Mouse (Mus musculus) heart, adult 2 months (tissue): Measurements from ENCODE around the gene Itga3. TPM values are rescaled to one million over a fixed set of nuclear protein-coding genes. Genes with fewer than 3 reads are reported as not detected.
A peak's percentile ranks its signal among the peaks of the same experiment; 100 is the strongest.

ENCODE experiments used
- DNase-seq, 2 experiments: peaks; one replicate each; pipeline ENCODE4 v3.0.0; 2021
- H3K27ac ChIP-seq: fragments of 200-600 bp; 2 replicates; pipeline ENCODE4 v1.8.1; 2022
- H3K27me3 ChIP-seq: fragments of 200-500 bp; 2 replicates; pipeline ENCODE4 v1.6.1; 2012; ENCODE audit warnings: mild to moderate bottlenecking, low read length, inconsistent platforms, mixed read lengths; ENCODE audit not compliant: control insufficient read depth, insufficient read depth
- H3K36me3 ChIP-seq: fragments of 200-500 bp; 2 replicates; pipeline ENCODE4 v1.6.1; 2012; ENCODE audit warnings: low read length, inconsistent platforms; ENCODE audit not compliant: control insufficient read depth, insufficient read depth
- H3K4me1 ChIP-seq: fragments of 200-500 bp; 2 replicates; pipeline ENCODE4 v1.6.1; 2011; ENCODE audit warnings: low read length; ENCODE audit not compliant: control insufficient read depth, insufficient read depth
- H3K4me3 ChIP-seq: fragments of 200-600 bp; 2 replicates; pipeline ENCODE4 v1.8.1; 2022
- H3K79me2 ChIP-seq: fragments of 200-500 bp; replicated peaks from 2 replicates; pipeline ENCODE4 v1.6.1; 2012; ENCODE audit warnings: mild to moderate bottlenecking, inconsistent platforms, low read length, moderate library complexity, mixed read lengths; ENCODE audit not compliant: control insufficient read depth, insufficient read depth
- H3K9ac ChIP-seq: fragments of 200-500 bp; 2 replicates; pipeline ENCODE4 v1.6.1; 2012; ENCODE audit warnings: low read depth, mild to moderate bottlenecking, control low read depth, inconsistent platforms, low read length, mixed read lengths
- CTCF ChIP-seq: fragments of 200-600 bp; IDR thresholded peaks from 2 replicates; pipeline ENCODE4 v1.8.1; 2022; ENCODE audit warnings: antibody characterized with exemption, mild to moderate bottlenecking, moderate library complexity
- EP300 ChIP-seq: fragments of 200-500 bp; IDR thresholded peaks from 2 replicates; pipeline ENCODE4 v1.6.1; 2011; ENCODE audit warnings: low read depth, low read length, control low read depth; ENCODE audit not compliant: insufficient read depth
- POLR2A ChIP-seq: fragments of 200-500 bp; IDR thresholded peaks from 2 replicates; pipeline ENCODE4 v1.6.1; 2011; ENCODE audit warnings: mild to moderate bottlenecking, low read depth, low read length, control low read depth; ENCODE audit not compliant: insufficient read depth
- WGBS: fragments of 180-500 bp; shearing (Covaris S2); methylation state at CpG from one replicate; pipeline ENCODE4 v1.1.7; 2018; 5-methylcytosine and 5-hydroxymethylcytosine counted together
- intact Hi-C: fragments of 180-260 bp; cut with DNase I; formaldehyde crosslinking; loops from one replicate; pipeline ENCODE4 v1.15.1; 2025
- polyA plus RNA-seq: library from polyadenylated mRNA; depleted of rRNA; stranded (reverse); fragments of >200 nt; gene quantifications from 2 replicates; pipeline ENCODE4 v1.2.3, GENCODE M21; 2012
- total RNA-seq, 2 experiments: library from RNA; stranded (reverse); gene quantifications; 2 replicates each; pipeline ENCODE4 v1.2.3; 2021

The Itga3 gene
- total and polyA plus RNA-seq, 3 experiments, result 10.4 to 11.4 (median 10.6) TPM

DNA sequence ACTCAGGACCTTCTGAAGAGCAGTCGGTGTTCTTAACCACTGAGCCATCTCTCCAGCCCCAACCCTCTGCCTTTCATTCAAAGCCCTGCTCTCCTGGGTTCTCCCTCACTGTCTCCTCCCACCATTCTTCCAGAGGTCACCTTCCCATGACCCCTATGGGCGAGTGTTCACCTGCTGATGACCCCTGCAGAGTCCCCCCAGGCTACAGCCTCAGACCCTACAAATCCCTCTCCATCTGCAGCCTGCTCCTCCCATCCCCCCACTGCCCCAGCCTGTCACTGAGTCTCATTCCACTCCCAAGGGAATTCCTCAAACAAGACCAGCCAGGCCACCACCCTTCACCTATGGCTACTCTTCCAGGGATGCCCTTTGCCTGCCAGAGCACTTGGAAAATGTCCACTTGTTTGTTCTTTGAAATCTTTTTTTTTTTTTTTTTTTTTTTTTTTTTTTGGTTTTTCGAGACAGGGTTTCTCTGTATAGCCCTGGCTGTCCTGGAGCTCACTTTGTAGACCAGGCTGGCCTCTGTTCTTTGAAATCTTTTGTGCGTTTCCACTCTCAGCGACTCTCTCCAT lies 8.3 kb upstream of the Itga3 start:
- Histone ChIP-seq H3K36me3 (no peaks in the 10 kb centered on the region), H3K27ac (no peak overlapping the region), H3K79me2 (no peaks in the 10 kb centered on the region), H3K27me3 (no peaks in the 10 kb centered on the region), H3K4me3 (no peak overlapping the region), H3K9ac (no peak overlapping the region), H3K4me1 (peaks cover 9% of the 10 kb centered on the region)
- no peak for DNase-seq
- TF ChIP-seq POLR2A (no peak), CTCF (no peak), EP300 (no peak)
- intact Hi-C loops, result no loop called here
- WGBS, result 57% methylated on average over 5 of the region's 5 CpGs

DNA sequence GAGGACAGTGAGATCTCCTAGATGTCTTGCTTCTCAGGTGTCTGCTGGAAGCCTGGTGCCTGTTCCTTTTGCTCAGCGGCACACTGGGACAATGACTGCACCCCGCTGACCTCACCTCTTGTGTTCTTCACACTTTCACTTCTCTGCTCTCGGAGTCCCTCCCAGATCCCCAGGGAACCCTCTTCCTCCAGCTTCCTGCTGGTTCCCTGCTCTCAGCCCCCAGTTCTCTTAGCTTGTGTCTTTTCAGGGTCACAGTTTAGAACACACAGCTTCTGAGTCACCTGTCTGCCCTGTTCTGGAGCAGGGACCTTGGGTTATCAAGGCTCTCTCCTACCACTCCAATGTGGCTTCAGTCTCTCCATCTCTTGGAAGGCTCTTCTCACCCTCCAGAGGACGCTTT lies 7.6 kb upstream of the Itga3 start:
- WGBS, result 51% methylated on average over 4 of the region's 4 CpGs
- intact Hi-C loops, result no loop called here
- Histone ChIP-seq H3K79me2 (no peaks in the 10 kb centered on the region), H3K27ac (no peak overlapping the region), H3K4me1 (peaks cover 12% of the 10 kb centered on the region), H3K36me3 (no peaks in the 10 kb centered on the region), H3K9ac (no peak overlapping the region), H3K27me3 (no peaks in the 10 kb centered on the region), H3K4me3 (no peak overlapping the region)
- DNase-seq, result no peak
- TF ChIP-seq POLR2A, result no peak
- TF ChIP-seq CTCF, result no peak
- TF ChIP-seq EP300, result no peak

DNA sequence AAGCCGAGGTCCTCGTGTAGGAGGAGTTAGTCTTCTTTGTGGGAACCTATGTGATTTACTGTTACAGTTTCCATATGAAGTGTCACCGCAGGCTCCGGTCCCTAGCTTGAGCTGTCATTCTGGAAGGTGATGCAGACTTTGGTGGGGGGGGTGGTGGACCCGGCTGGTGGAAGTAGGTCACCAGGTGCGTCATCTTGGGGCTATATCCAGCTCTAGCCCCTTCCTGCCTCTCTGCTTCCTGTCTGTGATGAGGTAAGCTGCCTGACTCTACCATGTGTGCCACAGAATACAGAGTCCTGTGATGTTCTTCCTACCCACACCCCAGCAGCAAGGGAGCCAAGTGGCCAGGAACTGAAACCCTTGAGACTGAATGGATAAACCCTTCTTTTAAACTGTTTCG lies 6.3 kb upstream of the Itga3 start:
- Histone ChIP-seq H3K9ac (no peak overlapping the region), H3K36me3 (no peaks in the 10 kb centered on the region), H3K4me1 (peaks cover 14% of the 10 kb centered on the region), H3K4me3 (no peak overlapping the region), H3K79me2 (no peaks in the 10 kb centered on the region), H3K27ac (no peak overlapping the region), H3K27me3 (no peaks in the 10 kb centered on the region)
- WGBS, result 83% methylated on average over 7 of the region's 7 CpGs
- intact Hi-C loops, result no loop called here
- TF ChIP-seq CTCF, result no peak
- no peak for TF ChIP-seq EP300
- no peak for DNase-seq

DNA sequence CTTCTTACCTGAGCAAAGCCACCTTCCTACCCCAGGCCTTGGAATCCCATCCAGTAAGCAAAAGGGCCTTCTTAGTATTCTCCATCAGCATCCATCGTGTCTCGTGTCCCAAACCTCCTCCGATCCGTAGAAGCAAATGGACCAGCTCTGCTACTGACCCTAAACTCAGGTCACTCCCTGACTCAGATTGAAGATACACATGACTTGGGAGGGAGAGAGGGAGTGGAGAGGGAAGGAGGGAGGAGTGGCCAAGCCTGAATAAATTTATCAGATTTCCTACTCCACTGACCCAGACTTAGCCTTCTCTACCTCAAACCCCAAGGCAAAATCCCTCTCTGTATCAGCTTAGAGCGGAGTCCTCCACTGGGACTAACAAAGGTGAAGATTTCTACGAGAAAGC lies 4.2 kb upstream of the Itga3 start:
- Histone ChIP-seq H3K4me1 (peaks cover 12% of the 10 kb centered on the region), H3K36me3 (no peaks in the 10 kb centered on the region), H3K27ac (no peak overlapping the region), H3K27me3 (no peaks in the 10 kb centered on the region), H3K4me3 (no peak overlapping the region), H3K9ac (no peak overlapping the region), H3K79me2 (no peaks in the 10 kb centered on the region)
- TF ChIP-seq POLR2A, result no peak
- TF ChIP-seq CTCF, result no peak
- TF ChIP-seq EP300, result no peak
- no peak for DNase-seq
- WGBS, result 92% methylated on average over 6 of the region's 6 CpGs
- intact Hi-C loops, result no loop called here

DNA sequence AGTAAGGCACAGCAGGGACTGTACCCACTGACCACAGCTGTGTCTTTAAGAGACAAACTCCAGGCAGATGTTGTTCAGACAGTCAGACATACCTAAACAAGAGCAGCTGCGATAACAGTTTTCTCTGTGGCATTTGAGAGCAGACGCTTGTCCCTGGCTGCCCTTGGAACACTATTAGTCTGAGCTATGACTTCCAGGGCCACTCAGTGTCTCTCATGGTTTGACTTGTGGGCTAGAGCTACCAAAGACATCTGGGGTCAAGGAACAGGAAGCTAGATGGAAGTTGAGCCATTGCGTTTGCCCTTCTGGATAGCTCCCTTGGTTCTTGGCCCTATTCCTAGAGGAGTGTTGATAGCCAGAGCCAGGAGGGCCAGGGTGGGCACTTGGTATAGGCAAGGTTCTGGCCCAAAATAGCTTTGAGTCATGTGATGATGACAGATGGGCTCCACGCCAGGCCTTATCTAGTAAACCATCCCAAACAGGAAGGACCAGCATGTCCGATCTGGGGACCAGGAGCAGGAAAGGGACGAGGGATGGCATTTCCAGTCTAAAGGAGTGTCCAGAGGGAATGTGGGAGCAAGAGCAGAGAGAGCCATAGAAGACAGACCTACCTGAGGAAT lies 2.8 kb upstream of the Itga3 start:
- TF ChIP-seq CTCF (no peak), POLR2A (no peak), EP300 (no peak)
- Histone ChIP-seq H3K4me1 (peaks cover 12% of the 10 kb centered on the region), H3K27me3 (no peaks in the 10 kb centered on the region), H3K9ac (no peak overlapping the region), H3K36me3 (no peaks in the 10 kb centered on the region), H3K79me2 (no peaks in the 10 kb centered on the region), H3K4me3 (no peak overlapping the region), H3K27ac (peak overlapping the region; percentile 6; the same call in 1 of the 2 replicates)
- intact Hi-C loops, result no loop called here
- no peak for DNase-seq
- WGBS, result 24% methylated on average over 6 of the region's 6 CpGs

DNA sequence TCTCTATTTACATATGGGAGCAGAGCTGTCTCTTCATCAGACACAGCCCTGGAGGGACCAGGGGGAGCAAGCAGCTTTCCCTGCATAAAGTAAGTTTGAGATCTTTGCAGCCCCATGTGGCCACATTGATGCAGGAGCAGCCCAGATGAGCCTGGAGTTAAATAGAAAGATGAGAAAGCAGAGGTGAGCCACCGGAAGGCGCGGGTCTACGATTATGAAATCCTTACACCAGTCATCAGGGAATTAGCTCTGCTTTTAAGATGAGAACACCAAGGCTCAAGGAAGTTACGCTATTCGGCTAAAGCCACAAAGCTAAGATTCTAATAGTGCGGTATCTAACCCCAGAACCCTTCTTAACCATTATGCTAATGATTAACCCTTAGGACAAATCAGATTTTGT lies 1.4 kb upstream of the Itga3 start:
- TF ChIP-seq CTCF (no peak), POLR2A (no peak), EP300 (no peak)
- intact Hi-C loops, result no loop called here
- H3K27ac ChIP-seq, result no peak overlapping the region
- H3K4me1 ChIP-seq, result peaks cover 12% of the 10 kb centered on the region
- H3K9ac ChIP-seq, result no peak overlapping the region
- WGBS, result 84% methylated on average over 7 of the region's 7 CpGs
- H3K79me2 ChIP-seq, result no peaks in the 10 kb centered on the region
- H3K36me3 ChIP-seq, result no peaks in the 10 kb centered on the region
- no peaks in the 10 kb centered on the region for H3K27me3 ChIP-seq
- no peak for DNase-seq
- no peak overlapping the region for H3K4me3 ChIP-seq
